Mouse (Mus musculus) erythroid progenitor cell, adult 5-6 weeks (primary cell): Measurements from ENCODE around the gene Tcf19. TPM values are rescaled to one million over a fixed set of nuclear protein-coding genes. Genes with fewer than 3 reads are reported as not detected.
"Not testable (repeated sequence)": the region's sequence is repeated elsewhere in the genome, so short reads cannot be mapped to it uniquely, and the experiment has no call there.

Experiments
- ATAC-seq: replicated peaks from 2 replicates; pipeline ENCODE4 v1.8.0; 2016; ENCODE audit warnings: moderate number of reproducible peaks, mild to moderate bottlenecking, moderate TSS enrichment, inconsistent platforms; ENCODE audit not compliant: poor library complexity, low FRiP score, severe bottlenecking
- total RNA-seq, 2 experiments: library from RNA; stranded (forward) in 1 of 2; stranded (reverse) in 1 of 2; fragments of 150-400 nt in 1 of 2; fragments of 186-747, 209-891 nt in 1 of 2; gene quantifications; 2 replicates each; pipeline versions ENCODE4 v1.2.3 to v1.2.4; 2015 to 2017; ENCODE audit warnings: low replicate concordance in 2 of 2

Tcf19 gene
- total RNA-seq, 2 experiments from 2014 or later: 49.9 to 103 TPM

- ATAC-seq: no peak
These were observed 19.5 kb downstream of the Tcf19 start for GRCm38 (mm10) chr17:35497124-35497523.

GRCm38 (mm10) chr17:35490320-35490719, 26.3 kb downstream of the Tcf19 start:
- ATAC-seq: no peak

- ATAC-seq: no peak
These were observed 28.6 kb downstream of the Tcf19 start for GRCm38 (mm10) chr17:35488041-35488440.

- no peak for ATAC-seq
These were observed 29.9 kb downstream of the Tcf19 start for GRCm38 (mm10) chr17:35486726-35487125.

- ATAC-seq: no peak
These were observed 30.9 kb downstream of the Tcf19 start for GRCm38 (mm10) chr17:35485702-35486101.

GRCm38 (mm10) chr17:35484066-35484465, 32.6 kb downstream of the Tcf19 start:
- peak; percentile 85 for ATAC-seq

GRCm38 (mm10) chr17:35469842-35470751, 46.5 kb downstream of the Tcf19 start, which contains the start of gene H2-Q10:
Gene H2-Q10 (plus strand): TSS chr17:35470089.
- no peak for ATAC-seq

GRCm38 (mm10) chr17:35468936-35469335, 47.7 kb downstream of the Tcf19 start:
- not testable (repeated sequence) for ATAC-seq

- not testable (repeated sequence) for ATAC-seq
These were observed 51.0 kb downstream of the Tcf19 start for GRCm38 (mm10) chr17:35465651-35466050.

Other genes starting within 250 kb of the Tcf19 start
- not detected in 2 replicates for gene H2-Q1, start 196.4 kb downstream of the Tcf19 start, total RNA-seq (2015; ENCODE audit: low replicate concordance)
- gene H2-Q1, start 196.4 kb downstream of the Tcf19 start, total RNA-seq (2017; ENCODE audit: low replicate concordance): not detected in 2 replicates
- not detected in 2 replicates for gene H2-Q2, start 174.6 kb downstream of the Tcf19 start, total RNA-seq (2015; ENCODE audit: low replicate concordance)
- gene H2-Q2, start 174.6 kb downstream of the Tcf19 start, total RNA-seq (2017; ENCODE audit: low replicate concordance): not detected in 2 replicates
- 20.2 and 22.6 TPM in 2 replicates for gene H2-Q4, start 137.2 kb downstream of the Tcf19 start, total RNA-seq (2015; ENCODE audit: low replicate concordance)
- gene H2-Q4, start 137.2 kb downstream of the Tcf19 start, total RNA-seq (2017; ENCODE audit: low replicate concordance): 24.5 and 26.8 TPM in 2 replicates
- 11.5 and 17.6 TPM in 2 replicates for gene H2-Q6, start 92.0 kb downstream of the Tcf19 start, total RNA-seq (2015; ENCODE audit: low replicate concordance)
- gene H2-Q6, start 92.0 kb downstream of the Tcf19 start, total RNA-seq (2017; ENCODE audit: low replicate concordance): 8.5 and 12.7 TPM in 2 replicates
- gene H2-Q7, start 77.7 kb downstream of the Tcf19 start, total RNA-seq (2015; ENCODE audit: low replicate concordance): 47.6 and 48.2 TPM in 2 replicates
- gene H2-Q7, start 77.7 kb downstream of the Tcf19 start, total RNA-seq (2017; ENCODE audit: low replicate concordance): 8.2 and 13.2 TPM in 2 replicates
- 2.9 and 3.2 TPM in 2 replicates for gene H2-Q10, start 46.7 kb downstream of the Tcf19 start, total RNA-seq (2015; ENCODE audit: low replicate concordance)
- 0.51 and 2.0 TPM in 2 replicates for gene H2-Q10, start 46.7 kb downstream of the Tcf19 start, total RNA-seq (2017; ENCODE audit: low replicate concordance)
- 1.4 TPM in 1 of 2 replicates, not detected in the other for gene Pou5f1, start 10.8 kb downstream of the Tcf19 start, total RNA-seq (2015; ENCODE audit: low replicate concordance)
- gene Pou5f1, start 10.8 kb downstream of the Tcf19 start, total RNA-seq (2017; ENCODE audit: low replicate concordance): 0.26 TPM in 1 of 2 replicates, not detected in the other
- gene Cchcr1, start 276 bp upstream of the Tcf19 start, total RNA-seq (2015; ENCODE audit: low replicate concordance): 32.7 and 49.4 TPM in 2 replicates
- 48.4 and 83.3 TPM in 2 replicates for gene Cchcr1, start 276 bp upstream of the Tcf19 start, total RNA-seq (2017; ENCODE audit: low replicate concordance)
- gene Psors1c2, start 16.4 kb upstream of the Tcf19 start, total RNA-seq (2015; ENCODE audit: low replicate concordance): not detected in 2 replicates
- not detected in 2 replicates for gene Psors1c2, start 16.4 kb upstream of the Tcf19 start, total RNA-seq (2017; ENCODE audit: low replicate concordance)
- gene Cdsn, start 35.3 kb upstream of the Tcf19 start, total RNA-seq (2015; ENCODE audit: low replicate concordance): not detected in 2 replicates
- gene Cdsn, start 35.3 kb upstream of the Tcf19 start, total RNA-seq (2017; ENCODE audit: low replicate concordance): not detected in 2 replicates
- not detected in 2 replicates for gene 2300002M23Rik, start 50.6 kb upstream of the Tcf19 start, total RNA-seq (2015; ENCODE audit: low replicate concordance)
- gene 2300002M23Rik, start 50.6 kb upstream of the Tcf19 start, total RNA-seq (2017; ENCODE audit: low replicate concordance): not detected in 2 replicates
- gene Sfta2, start 84.7 kb upstream of the Tcf19 start, total RNA-seq (2015; ENCODE audit: low replicate concordance): not detected in 2 replicates
- gene Sfta2, start 84.7 kb upstream of the Tcf19 start, total RNA-seq (2017; ENCODE audit: low replicate concordance): not detected in 2 replicates
- not detected in 2 replicates for gene Gm9573, start 109.8 kb upstream of the Tcf19 start, total RNA-seq (2015; ENCODE audit: low replicate concordance)
- not detected in 2 replicates for gene Gm9573, start 109.8 kb upstream of the Tcf19 start, total RNA-seq (2017; ENCODE audit: low replicate concordance)
- not detected in 2 replicates for gene Mucl3, start 126.9 kb upstream of the Tcf19 start, total RNA-seq (2015; ENCODE audit: low replicate concordance)
- gene Mucl3, start 126.9 kb upstream of the Tcf19 start, total RNA-seq (2017; ENCODE audit: low replicate concordance): not detected in 2 replicates
- gene Vars2, start 150.8 kb upstream of the Tcf19 start, total RNA-seq (2015; ENCODE audit: low replicate concordance): 2.5 TPM in 1 of 2 replicates, not detected in the other
- gene Vars2, start 150.8 kb upstream of the Tcf19 start, total RNA-seq (2017; ENCODE audit: low replicate concordance): 0.23 and 0.77 TPM in 2 replicates
- 1.1 and 2.5 TPM in 2 replicates for gene Gtf2h4, start 156.9 kb upstream of the Tcf19 start, total RNA-seq (2015; ENCODE audit: low replicate concordance)
- gene Gtf2h4, start 156.9 kb upstream of the Tcf19 start, total RNA-seq (2017; ENCODE audit: low replicate concordance): 3.6 and 6.3 TPM in 2 replicates
- not detected in 2 replicates for gene Ddr1, start 187.8 kb upstream of the Tcf19 start, total RNA-seq (2015; ENCODE audit: low replicate concordance)
- 0.26 TPM in 1 of 2 replicates, not detected in the other for gene Ddr1, start 187.8 kb upstream of the Tcf19 start, total RNA-seq (2017; ENCODE audit: low replicate concordance)